Mouse (Mus musculus): ENCODE results near the gene Rbms3.

DNA sequence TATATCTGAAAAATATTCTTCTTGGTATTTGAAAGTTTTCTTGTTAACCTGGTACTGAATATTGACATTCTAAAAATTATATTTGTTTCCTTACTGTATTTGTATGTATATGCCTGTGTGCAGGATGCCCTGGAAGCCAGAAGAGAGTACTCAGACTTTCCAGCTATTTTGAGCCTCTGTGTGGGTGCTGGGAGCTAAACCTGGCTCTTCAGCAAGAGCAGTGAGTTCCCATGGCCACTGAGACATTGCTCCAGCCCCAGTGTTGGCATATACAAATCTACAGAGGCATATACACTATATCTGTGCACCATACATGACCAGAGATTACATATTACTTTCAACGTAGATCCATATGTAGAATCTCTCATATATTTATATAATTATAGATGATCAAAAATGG, 581.1 kb downstream of the Rbms3 start:
- TF ChIP-seq POLR2A (IDR thresholded peaks at IDR 0.05; ENCODE audit: insufficient read depth, low read depth, low read length) (no peak), CTCF (IDR thresholded peaks at IDR 0.05) (no peak), EP300 (IDR thresholded peaks at IDR 0.05; ENCODE audit: insufficient read depth, low read depth, low read length) (no peak)
